Mouse (Mus musculus) spleen, adult 2 months (tissue): ENCODE measurements at regions not wholly inside any gene's neighbourhood (a gene's known extent, or its start where the extent isn't known, plus 50 kb on each side); places are given as distances from the start of the nearest gene placed in this dataset.

Source experiments
- DNase-seq, 2 experiments: peaks; one replicate each; pipeline versions ENCODE4 v3.0.0 to v3.0.0-alpha.2; 2012 to 2021; ENCODE audit warnings: low spot score in 2 of 2, low read depth in 1 of 2
- H3K27ac ChIP-seq: fragments of 200-500 bp; 2 replicates; pipeline ENCODE4 v1.5.1; 2012; ENCODE audit warnings: low read length, inconsistent platforms; ENCODE audit not compliant: insufficient read depth
- H3K27me3 ChIP-seq: fragments of 200-500 bp; 2 replicates; pipeline ENCODE4 v1.6.1; 2012; ENCODE audit warnings: mild to moderate bottlenecking, moderate library complexity, low read length, inconsistent platforms; ENCODE audit not compliant: control insufficient read depth, insufficient read depth
- H3K36me3 ChIP-seq: fragments of 200-500 bp; 2 replicates; pipeline ENCODE4 v1.6.1; 2012; ENCODE audit warnings: mild to moderate bottlenecking, low read length, inconsistent platforms; ENCODE audit not compliant: control insufficient read depth, insufficient read depth
- H3K4me1 ChIP-seq: fragments of 200-500 bp; 2 replicates; pipeline ENCODE4 v1.6.1; 2011; ENCODE audit warnings: inconsistent platforms; ENCODE audit not compliant: control insufficient read depth, insufficient read depth, insufficient read length
- H3K4me3 ChIP-seq: fragments of 200-500 bp; 2 replicates; pipeline ENCODE4 v1.5.1; 2011; ENCODE audit warnings: mild to moderate bottlenecking, inconsistent platforms; ENCODE audit not compliant: insufficient read depth, insufficient read length; ENCODE audit errors: extremely low read depth
- CTCF ChIP-seq: fragments of 200-500 bp; IDR thresholded peaks from 2 replicates; pipeline ENCODE4 v1.5.1; 2011; ENCODE audit warnings: mild to moderate bottlenecking, inconsistent platforms; ENCODE audit not compliant: insufficient read depth, insufficient read length, insufficient replicate concordance; ENCODE audit errors: extremely low read depth
- POLR2A ChIP-seq: fragments of 200-500 bp; IDR thresholded peaks from 2 replicates; pipeline ENCODE4 v1.6.1; 2011; ENCODE audit warnings: low read depth, low read length, inconsistent platforms
- WGBS: fragments of 180-500 bp; shearing (Covaris S2); methylation state at CpG from one replicate; pipeline ENCODE4 v1.1.7; 2018; 5-methylcytosine and 5-hydroxymethylcytosine counted together

DNA sequence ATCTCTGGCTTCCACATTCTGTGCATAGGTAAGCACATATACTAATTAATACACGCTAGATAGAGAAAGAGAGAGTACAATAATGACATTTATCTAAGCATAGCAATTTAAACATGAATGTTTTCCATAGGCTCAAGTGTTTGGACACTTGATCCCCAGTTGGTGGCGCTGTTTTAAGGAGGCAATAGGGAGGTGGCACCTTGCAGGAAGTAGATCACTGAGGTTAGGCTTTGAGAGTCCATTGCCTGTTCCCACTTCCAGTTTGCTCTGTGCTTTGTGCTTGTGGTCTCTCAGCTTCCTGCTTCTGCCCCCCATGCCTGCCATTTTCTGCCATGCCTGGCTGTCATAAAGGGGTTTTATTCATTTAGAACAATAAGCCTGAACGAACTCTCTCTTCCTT is 226.5 kb upstream of the Elac2 start:
- Histone ChIP-seq H3K4me3 (no peak overlapping the region), H3K36me3 (no peaks in the 10 kb centered on the region), H3K27ac (no peak overlapping the region), H3K27me3 (no peaks in the 10 kb centered on the region), H3K4me1 (no peaks in the 10 kb centered on the region)
- no peak for TF ChIP-seq CTCF
- no peak for TF ChIP-seq POLR2A
- WGBS = 39% methylated on average over 3 of the region's 3 CpGs
- no peak for DNase-seq

DNA sequence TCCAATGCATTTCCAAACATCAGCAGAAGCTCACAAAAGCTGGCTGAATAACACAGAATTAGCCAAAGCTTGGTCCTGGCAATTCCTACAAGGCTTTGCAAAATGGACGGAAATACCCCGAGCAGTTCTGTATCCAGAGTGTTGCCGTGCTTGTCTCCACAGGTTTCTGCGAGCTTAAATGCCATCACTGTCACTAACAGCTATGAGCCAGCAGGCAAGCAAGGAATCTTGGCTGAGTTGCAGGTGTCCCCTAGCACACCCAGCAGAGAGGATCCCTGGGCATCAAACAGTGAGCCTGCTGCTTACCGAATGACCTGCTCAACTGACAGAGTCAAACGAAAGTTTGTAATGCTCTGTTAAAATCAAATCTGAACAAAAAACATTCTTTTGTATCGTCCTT is 226.0 kb upstream of the Elac2 start:
- WGBS = 79% methylated on average over 7 of the region's 7 CpGs
- DNase-seq = no peak
- no peaks in the 10 kb centered on the region for H3K36me3 ChIP-seq
- no peak for TF ChIP-seq POLR2A
- TF ChIP-seq CTCF = no peak
- no peak overlapping the region for H3K27ac ChIP-seq
- no peak overlapping the region for H3K4me3 ChIP-seq
- H3K27me3 ChIP-seq = no peaks in the 10 kb centered on the region
- H3K4me1 ChIP-seq = no peaks in the 10 kb centered on the region

DNA sequence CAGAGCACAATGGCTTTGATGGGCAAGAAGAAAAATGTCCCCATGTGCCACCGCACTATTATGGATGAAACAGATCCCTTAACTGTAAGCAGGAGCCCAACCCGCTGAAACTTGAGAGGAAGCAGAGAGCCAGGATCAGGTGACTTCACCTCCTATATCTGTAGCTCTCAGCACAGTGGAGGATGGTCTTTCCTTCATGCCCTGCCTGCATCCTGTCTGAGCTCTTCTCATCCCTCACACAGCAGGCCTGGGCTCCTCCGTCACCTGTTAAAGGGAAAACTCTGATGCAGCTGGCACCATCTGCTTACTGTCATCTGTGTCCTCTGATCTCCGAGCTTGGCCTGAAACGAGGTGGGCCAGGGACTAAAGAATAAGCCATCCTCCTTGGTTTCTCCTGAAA is 224.8 kb upstream of the Elac2 start:
- H3K36me3 ChIP-seq = no peaks in the 10 kb centered on the region
- WGBS = 78% methylated on average over 5 of the region's 5 CpGs
- no peaks in the 10 kb centered on the region for H3K27me3 ChIP-seq
- DNase-seq = no peak
- H3K4me1 ChIP-seq = no peaks in the 10 kb centered on the region
- no peak overlapping the region for H3K4me3 ChIP-seq
- TF ChIP-seq CTCF (no peak), POLR2A (no peak)
- H3K27ac ChIP-seq = no peak overlapping the region

DNA sequence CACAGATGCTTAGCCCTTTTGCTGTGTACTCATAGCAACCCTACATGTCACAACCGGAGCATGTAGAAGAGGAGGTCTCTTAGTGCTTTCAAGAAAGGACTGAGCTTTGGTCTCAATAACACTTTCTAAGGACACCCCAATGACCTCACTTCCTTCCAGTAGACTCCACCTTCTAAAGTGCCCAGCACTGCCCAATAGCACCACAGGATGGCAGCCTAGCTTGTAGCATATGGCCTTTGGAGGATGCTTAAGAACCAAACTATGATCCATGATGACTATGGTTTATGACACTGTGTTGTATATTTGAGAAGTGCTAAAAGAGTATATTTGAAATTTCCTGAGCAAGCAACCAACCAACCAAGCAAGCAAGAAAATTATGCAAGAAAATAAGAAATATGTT is 223.3 kb upstream of the Elac2 start:
- Histone ChIP-seq H3K4me3 (no peak overlapping the region), H3K27ac (no peak overlapping the region), H3K36me3 (no peaks in the 10 kb centered on the region), H3K4me1 (no peaks in the 10 kb centered on the region), H3K27me3 (no peaks in the 10 kb centered on the region)
- WGBS = 97% methylated on average over 1 of the region's 1 CpGs
- no peak for TF ChIP-seq CTCF
- no peak for TF ChIP-seq POLR2A
- no peak for DNase-seq

DNA sequence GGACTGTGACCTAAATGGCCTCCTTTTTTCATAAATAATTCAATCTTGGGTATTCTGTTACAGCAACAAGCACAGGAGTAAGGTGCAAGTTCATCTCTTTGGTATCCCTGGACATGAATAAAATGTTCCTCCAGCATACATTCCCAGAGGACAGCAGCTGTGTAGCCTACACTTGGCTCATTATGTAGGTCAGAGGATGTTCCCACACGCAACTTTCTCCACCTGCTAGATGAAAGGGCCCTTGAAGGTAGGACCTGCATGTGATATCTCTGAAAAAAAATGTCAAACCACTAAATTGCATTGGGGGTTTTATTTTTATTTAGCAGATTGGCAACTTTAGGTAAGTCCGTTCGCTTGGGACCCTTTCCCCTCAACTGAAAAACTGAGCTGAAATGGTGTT is 218.2 kb upstream of the Elac2 start:
- no peaks in the 10 kb centered on the region for H3K27me3 ChIP-seq
- no peaks in the 10 kb centered on the region for H3K4me1 ChIP-seq
- DNase-seq = no peak
- no peaks in the 10 kb centered on the region for H3K36me3 ChIP-seq
- WGBS = 79% methylated on average over 3 of the region's 3 CpGs
- no peak overlapping the region for H3K4me3 ChIP-seq
- TF ChIP-seq POLR2A = no peak
- no peak for TF ChIP-seq CTCF
- no peak overlapping the region for H3K27ac ChIP-seq

DNA sequence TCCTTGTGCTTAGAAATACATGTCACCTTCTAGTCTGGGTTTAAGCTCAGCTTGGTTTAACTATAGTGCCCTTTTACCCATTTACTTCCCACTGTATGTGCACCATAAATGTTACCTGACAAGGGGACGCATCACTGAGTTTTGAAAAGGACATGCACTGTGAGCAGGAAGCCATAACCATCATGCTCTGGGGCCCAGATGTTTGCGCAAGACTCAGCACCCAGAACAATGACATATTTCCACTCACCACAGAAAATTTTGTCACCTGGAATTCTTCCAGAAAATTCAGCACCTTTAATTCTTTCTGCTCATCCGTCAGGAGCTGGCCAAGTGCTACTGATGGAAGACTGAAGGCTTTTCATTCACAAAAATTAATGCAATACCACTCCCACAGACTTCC is 216.1 kb upstream of the Elac2 start:
- no peaks in the 10 kb centered on the region for H3K27me3 ChIP-seq
- no peak overlapping the region for H3K4me3 ChIP-seq
- 70% methylated on average over 3 of the region's 3 CpGs for WGBS
- H3K36me3 ChIP-seq = no peaks in the 10 kb centered on the region
- H3K4me1 ChIP-seq = no peaks in the 10 kb centered on the region
- TF ChIP-seq CTCF (no peak), POLR2A (no peak)
- H3K27ac ChIP-seq = no peak overlapping the region
- no peak for DNase-seq

DNA sequence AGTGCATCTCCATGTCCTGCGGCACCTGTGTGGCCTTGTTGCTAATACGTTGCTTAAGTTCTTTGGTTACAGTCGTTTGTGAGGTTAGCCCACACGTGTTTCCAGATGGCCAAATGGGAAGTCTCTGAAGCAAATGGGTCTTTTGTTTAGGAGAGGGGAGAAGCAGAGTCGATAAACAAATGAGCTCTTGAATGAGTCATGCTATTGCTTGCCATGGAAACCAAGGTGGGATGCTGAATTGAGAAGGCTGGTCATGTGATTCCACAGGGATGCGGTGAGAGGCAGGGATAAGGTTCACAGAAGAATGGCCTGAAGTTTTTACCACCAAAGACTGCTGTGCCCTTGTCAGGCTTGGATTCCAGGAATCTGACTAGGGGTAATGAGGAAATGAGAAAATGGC is 214.8 kb upstream of the Elac2 start:
- 66% methylated on average over 6 of the region's 6 CpGs for whole genome bisulfite sequencing
- no peak overlapping the region for H3K27ac ChIP-seq
- H3K4me3 ChIP-seq = no peak overlapping the region
- DNase-seq = no peak
- H3K27me3 ChIP-seq = no peaks in the 10 kb centered on the region
- TF ChIP-seq CTCF = no peak
- H3K36me3 ChIP-seq = no peaks in the 10 kb centered on the region
- H3K4me1 ChIP-seq = no peaks in the 10 kb centered on the region
